Mouse (Mus musculus) heart, adult 2 months (tissue): ENCODE data around the gene Spink4. TPM values are rescaled to one million over a fixed set of nuclear protein-coding genes. Genes with fewer than 3 reads are reported as not detected.

Experiments
- DNase-seq, 2 experiments: peaks; one replicate each; pipeline ENCODE4 v3.0.0; 2021
- H3K27ac ChIP-seq: fragments of 200-600 bp; 2 replicates; pipeline ENCODE4 v1.8.1; 2022
- H3K27me3 ChIP-seq: fragments of 200-500 bp; 2 replicates; pipeline ENCODE4 v1.6.1; 2012; ENCODE audit warnings: mild to moderate bottlenecking, low read length, inconsistent platforms, mixed read lengths; ENCODE audit not compliant: control insufficient read depth, insufficient read depth
- H3K36me3 ChIP-seq: fragments of 200-500 bp; 2 replicates; pipeline ENCODE4 v1.6.1; 2012; ENCODE audit warnings: low read length, inconsistent platforms; ENCODE audit not compliant: control insufficient read depth, insufficient read depth
- H3K4me1 ChIP-seq: fragments of 200-500 bp; 2 replicates; pipeline ENCODE4 v1.6.1; 2011; ENCODE audit warnings: low read length; ENCODE audit not compliant: control insufficient read depth, insufficient read depth
- H3K4me3 ChIP-seq: fragments of 200-600 bp; 2 replicates; pipeline ENCODE4 v1.8.1; 2022
- H3K79me2 ChIP-seq: fragments of 200-500 bp; replicated peaks from 2 replicates; pipeline ENCODE4 v1.6.1; 2012; ENCODE audit warnings: mild to moderate bottlenecking, inconsistent platforms, low read length, moderate library complexity, mixed read lengths; ENCODE audit not compliant: control insufficient read depth, insufficient read depth
- H3K9ac ChIP-seq: fragments of 200-500 bp; 2 replicates; pipeline ENCODE4 v1.6.1; 2012; ENCODE audit warnings: low read depth, mild to moderate bottlenecking, control low read depth, inconsistent platforms, low read length, mixed read lengths
- CTCF ChIP-seq: fragments of 200-600 bp; IDR thresholded peaks from 2 replicates; pipeline ENCODE4 v1.8.1; 2022; ENCODE audit warnings: antibody characterized with exemption, mild to moderate bottlenecking, moderate library complexity
- EP300 ChIP-seq: fragments of 200-500 bp; IDR thresholded peaks from 2 replicates; pipeline ENCODE4 v1.6.1; 2011; ENCODE audit warnings: low read depth, low read length, control low read depth; ENCODE audit not compliant: insufficient read depth
- POLR2A ChIP-seq: fragments of 200-500 bp; IDR thresholded peaks from 2 replicates; pipeline ENCODE4 v1.6.1; 2011; ENCODE audit warnings: mild to moderate bottlenecking, low read depth, low read length, control low read depth; ENCODE audit not compliant: insufficient read depth
- WGBS: fragments of 180-500 bp; shearing (Covaris S2); methylation state at CpG from one replicate; pipeline ENCODE4 v1.1.7; 2018; 5-methylcytosine and 5-hydroxymethylcytosine counted together
- intact Hi-C: fragments of 180-260 bp; cut with DNase I; formaldehyde crosslinking; loops from one replicate; pipeline ENCODE4 v1.15.1; 2025
- polyA plus RNA-seq: library from polyadenylated mRNA; depleted of rRNA; stranded (reverse); fragments of >200 nt; gene quantifications from 2 replicates; pipeline ENCODE4 v1.2.3, GENCODE M21; 2012
- total RNA-seq, 2 experiments: library from RNA; stranded (reverse); gene quantifications; 2 replicates each; pipeline ENCODE4 v1.2.3; 2021

The Spink4 gene
- total and polyA plus RNA-seq, 3 experiments, result 0.68 to 3.6 TPM; not detected in 1

- H3K27me3 ChIP-seq, result no peaks in the 10 kb centered on the region
- no peaks in the 10 kb centered on the region for H3K79me2 ChIP-seq
- 98% methylated on average over 5 of the region's 5 CpGs for WGBS
- intact Hi-C loops, result no loop called here
- DNase-seq, result no peak
- H3K4me3 ChIP-seq, result no peak overlapping the region
- H3K36me3 ChIP-seq, result peaks cover 6% of the 10 kb centered on the region
- no peak overlapping the region for H3K9ac ChIP-seq
- H3K4me1 ChIP-seq, result peaks cover 1% of the 10 kb centered on the region; the same call in 1 of the 2 replicates
- no peak overlapping the region for H3K27ac ChIP-seq
- no peak for TF ChIP-seq EP300
- peak; percentile 45 for TF ChIP-seq CTCF
- TF ChIP-seq POLR2A, result no peak
Observed at GRCm38 (mm10) chr4:40938793-40939192, 18.9 kb downstream of the Spink4 start.

DNA sequence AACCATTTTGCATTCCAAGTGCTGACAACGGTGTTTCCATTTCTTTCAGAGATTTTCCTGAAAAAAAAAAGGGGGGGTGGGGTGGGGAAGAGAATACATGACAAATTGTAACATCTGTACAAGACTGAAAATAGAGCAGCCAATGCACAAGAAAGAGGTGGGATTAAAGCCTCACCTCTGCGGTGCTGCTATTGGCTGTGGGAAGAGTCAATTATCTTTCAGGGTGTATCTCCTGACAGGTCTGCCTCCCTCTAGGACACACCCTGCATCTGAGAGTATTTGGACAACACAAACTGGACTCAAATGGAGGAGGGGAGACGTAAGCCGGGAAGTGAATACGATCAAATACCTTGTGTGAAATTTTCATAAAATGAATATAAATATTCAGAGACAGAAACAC lies 23.8 kb downstream of the Spink4 start:
- Histone ChIP-seq H3K27ac (no peak overlapping the region), H3K36me3 (peaks cover 3% of the 10 kb centered on the region), H3K4me3 (no peak overlapping the region), H3K9ac (no peak overlapping the region), H3K79me2 (no peaks in the 10 kb centered on the region), H3K27me3 (no peaks in the 10 kb centered on the region), H3K4me1 (peaks cover 2% of the 10 kb centered on the region)
- intact Hi-C loops, result no loop called here
- DNase-seq, result no peak
- no peak for TF ChIP-seq EP300
- TF ChIP-seq CTCF, result no peak
- no peak for TF ChIP-seq POLR2A
- WGBS, result 97% methylated on average over 5 of the region's 5 CpGs

- H3K79me2 ChIP-seq, result no peaks in the 10 kb centered on the region
- no peak overlapping the region for H3K27ac ChIP-seq
- TF ChIP-seq CTCF (no peak), POLR2A (no peak), EP300 (no peak)
- H3K36me3 ChIP-seq, result peaks cover 5% of the 10 kb centered on the region
- no peaks in the 10 kb centered on the region for H3K27me3 ChIP-seq
- peak overlapping the region; percentile 96; the same call in 1 of the 2 replicates for H3K4me3 ChIP-seq
- intact Hi-C loops, result loop anchor here (5.0 kb wide), 1 partner anchor 99 kb away; no protein-coding TSS in a partner anchor
- 83% methylated on average over 7 of the region's 7 CpGs for WGBS
- no peak overlapping the region for H3K9ac ChIP-seq
- H3K4me1 ChIP-seq, result peaks cover 2% of the 10 kb centered on the region
- no peak for DNase-seq
Observed at GRCm38 (mm10) chr4:40946516-40947121, 26.8 kb downstream of the Spink4 start.

- under 1% methylated on average over 40 of the region's 40 CpGs for WGBS
- Histone ChIP-seq H3K36me3 (peaks cover 5% of the 10 kb centered on the region), H3K4me1 (peaks cover 2% of the 10 kb centered on the region), H3K79me2 (no peaks in the 10 kb centered on the region), H3K4me3 (peak overlapping the region; percentile 96), H3K9ac (peak overlapping the region; percentile 81), H3K27ac (peak overlapping the region; percentile 93), H3K27me3 (no peaks in the 10 kb centered on the region)
- no peak for DNase-seq
- TF ChIP-seq CTCF (peak; percentile 58), EP300 (no peak), POLR2A (0 out of 2 replicates have a peak, but pooled peaks have one; percentile 5)
- intact Hi-C loops, result loop anchor here (1.0 to 5.0 kb wide), 3 partner anchors 24 to 100 kb away; no protein-coding TSS in a partner anchor
Observed at GRCm38 (mm10) chr4:40947565-40948159, 27.8 kb downstream of the Spink4 start.

DNA sequence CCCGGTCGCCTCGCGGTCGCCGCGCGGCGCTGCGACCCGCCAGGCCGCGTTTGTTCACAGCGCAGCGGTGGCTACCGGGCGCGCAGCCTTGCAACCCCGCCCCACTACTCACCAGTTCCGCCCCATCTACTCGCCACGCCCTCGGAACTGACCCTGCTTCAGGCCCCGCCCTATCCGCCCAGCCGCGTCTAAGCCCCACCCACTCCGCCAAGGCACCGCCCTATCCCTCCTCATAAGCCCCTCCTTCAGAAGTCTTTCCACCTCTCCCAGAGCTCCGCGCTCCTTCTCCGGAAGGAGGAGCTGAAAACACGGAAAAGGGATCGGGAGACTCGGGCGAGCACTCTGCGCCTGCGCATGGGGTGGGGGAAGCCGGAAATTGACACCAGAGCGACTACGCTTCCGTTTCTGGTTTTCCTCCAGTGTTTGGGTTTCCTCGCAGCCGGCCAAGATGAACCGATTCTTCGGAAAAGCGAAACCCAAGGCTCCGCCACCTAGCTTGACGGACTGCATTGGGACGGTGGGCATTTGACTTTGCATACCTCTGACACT lies 28.4 kb downstream of the Spink4 start, which contains the start of the genes Bag1 and Chmp5:
TSS of gene Bag1 (minus strand) at position 135 of the 549 bp plus-strand sequence.
TSS of gene Chmp5 (plus strand) at position 248 of the 549 bp plus-strand sequence.
- H3K4me3 ChIP-seq, result peak within 1 kb of the TSS; percentile 96
- peaks cover 2% of the 10 kb centered on the region for H3K4me1 ChIP-seq
- peak within 1 kb of the TSS; percentile 81 for H3K9ac ChIP-seq
- intact Hi-C loops, result loop anchor here (1.0 to 5.0 kb wide), 3 partner anchors 23 to 101 kb away; no protein-coding TSS in a partner anchor
- peak within 1 kb of the TSS; percentile 93 for H3K27ac ChIP-seq
- peak; percentile 99 for DNase-seq
- no peaks in the 10 kb centered on the region for H3K79me2 ChIP-seq
- under 1% methylated on average over 50 of the region's 50 CpGs for WGBS
- no peaks in the 10 kb centered on the region for H3K27me3 ChIP-seq
- TF ChIP-seq CTCF, result peak; percentile 46
- peak; percentile 81 for TF ChIP-seq POLR2A
- peak; percentile 85 for TF ChIP-seq EP300
- peaks cover 7% of the 10 kb centered on the region; the same call in 1 of the 2 replicates for H3K36me3 ChIP-seq

- no peaks in the 10 kb centered on the region for H3K79me2 ChIP-seq
- H3K9ac ChIP-seq, result no peak overlapping the region
- peaks cover 5% of the 10 kb centered on the region; the same call in 1 of the 2 replicates for H3K36me3 ChIP-seq
- H3K4me3 ChIP-seq, result no peak overlapping the region
- no peak overlapping the region for H3K27ac ChIP-seq
- intact Hi-C loops, result no loop called here
- no peaks in the 10 kb centered on the region for H3K27me3 ChIP-seq
- no peaks in the 10 kb centered on the region for H3K4me1 ChIP-seq
- DNase-seq, result no peak
- 87% methylated on average over 1 of the region's 1 CpGs for WGBS
- TF ChIP-seq CTCF, result peak; percentile 64
- TF ChIP-seq EP300, result no peak
- no peak for TF ChIP-seq POLR2A
Observed at GRCm38 (mm10) chr4:40953521-40953920, 33.7 kb downstream of the Spink4 start.
